Mouse (Mus musculus): ENCODE results near the gene Nkx1-2. TPM values are rescaled to one million over a fixed set of nuclear protein-coding genes. Genes with fewer than 3 reads are reported as not detected.

Gene Nkx1-2
- polyA plus RNA-seq, 1 experiment from 2014 or later, result not detected

GRCm38 (mm10) chr7:132610468-132611318 is 11.3 kb upstream of the Nkx1-2 start, which contains the start of gene Lhpp:
TSS of gene Lhpp (plus strand) at chr7:132610638.
- ATAC-seq (peak; percentile 93), DNase-seq (ENCODE audit: low spot score) (peak; percentile 81)
- Histone ChIP-seq H3K4me2 (ENCODE audit: low read length) (peak within 1 kb of the TSS; percentile 65), H3K36me3 (ENCODE audit: control insufficient read depth, insufficient read depth, low read length) (no peaks in the 10 kb centered on the region), H3K9me3 (replicated peaks; ENCODE audit: control insufficient read depth, low read length) (no peaks in the 10 kb centered on the region), H3K27ac (ENCODE audit: low read depth, low read length) (no peak within 1 kb of the TSS), H3K9ac (ENCODE audit: low read length) (peak within 1 kb of the TSS; percentile 55), H3K4me3 (ENCODE audit: low read depth, low read length) (peak within 1 kb of the TSS; percentile 43), H3K4me1 (ENCODE audit: control insufficient read depth, insufficient read depth, low read length) (peaks cover 3% of the 10 kb centered on the region; the same call in 1 of the 2 replicates), H3K27me3 (replicated peaks; ENCODE audit: control insufficient read depth, insufficient read depth, low read length) (no peaks in the 10 kb centered on the region)
- 9% methylated on average over 44 of the region's 44 CpGs for WGBS

GRCm38 (mm10) chr7:132608316-132609020 is 9.0 kb upstream of the Nkx1-2 start:
- Histone ChIP-seq H3K27ac (ENCODE audit: low read depth, low read length) (no peak overlapping the region), H3K9ac (ENCODE audit: low read length) (no peak overlapping the region), H3K36me3 (ENCODE audit: control insufficient read depth, insufficient read depth, low read length) (no peaks in the 10 kb centered on the region), H3K4me3 (ENCODE audit: low read depth, low read length) (no peak overlapping the region), H3K9me3 (replicated peaks; ENCODE audit: control insufficient read depth, low read length) (no peaks in the 10 kb centered on the region), H3K27me3 (replicated peaks; ENCODE audit: control insufficient read depth, insufficient read depth, low read length) (peaks cover 7% of the 10 kb centered on the region; the same call in 1 of the 2 replicates), H3K4me2 (ENCODE audit: low read length) (no peak overlapping the region), H3K4me1 (ENCODE audit: control insufficient read depth, insufficient read depth, low read length) (peaks cover 3% of the 10 kb centered on the region; the same call in 1 of the 2 replicates)
- ATAC-seq (no peak), DNase-seq (ENCODE audit: low spot score) (no peak)
- WGBS, result 93% methylated on average over 4 of the region's 4 CpGs

- H3K4me3 ChIP-seq (ENCODE audit: low read depth, low read length), result no peak overlapping the region
- 65% methylated on average over 5 of the region's 5 CpGs for WGBS
- no peak for DNase-seq (ENCODE audit: low spot score)
- no peak overlapping the region for H3K27ac ChIP-seq (ENCODE audit: low read depth, low read length)
- H3K4me1 ChIP-seq (ENCODE audit: control insufficient read depth, insufficient read depth, low read length), result peaks cover 3% of the 10 kb centered on the region; the same call in 1 of the 2 replicates
- no peaks in the 10 kb centered on the region for H3K9me3 ChIP-seq (replicated peaks; ENCODE audit: control insufficient read depth, low read length)
- no peaks in the 10 kb centered on the region for H3K36me3 ChIP-seq (ENCODE audit: control insufficient read depth, insufficient read depth, low read length)
- no peak for ATAC-seq
- no peak overlapping the region for H3K9ac ChIP-seq (ENCODE audit: low read length)
- peaks cover 20% of the 10 kb centered on the region for H3K27me3 ChIP-seq (replicated peaks; ENCODE audit: control insufficient read depth, insufficient read depth, low read length)
- no peak overlapping the region for H3K4me2 ChIP-seq (ENCODE audit: low read length)
Measured at GRCm38 (mm10) chr7:132605689-132606088, 6.3 kb upstream of the Nkx1-2 start.

GRCm38 (mm10) chr7:132604720-132605119 is 5.3 kb upstream of the Nkx1-2 start:
- WGBS, result 83% methylated on average over 4 of the region's 4 CpGs
- Histone ChIP-seq H3K36me3 (ENCODE audit: control insufficient read depth, insufficient read depth, low read length) (no peaks in the 10 kb centered on the region), H3K4me3 (ENCODE audit: low read depth, low read length) (no peak overlapping the region), H3K4me1 (ENCODE audit: control insufficient read depth, insufficient read depth, low read length) (0 out of 2 replicates have a peak, but pooled peaks cover 3% of the 10 kb centered on the region), H3K9ac (ENCODE audit: low read length) (no peak overlapping the region), H3K27me3 (replicated peaks; ENCODE audit: control insufficient read depth, insufficient read depth, low read length) (peaks cover 30% of the 10 kb centered on the region), H3K9me3 (replicated peaks; ENCODE audit: control insufficient read depth, low read length) (no peaks in the 10 kb centered on the region), H3K4me2 (ENCODE audit: low read length) (no peak overlapping the region), H3K27ac (ENCODE audit: low read depth, low read length) (no peak overlapping the region)
- no peak for DNase-seq (ENCODE audit: low spot score)
- ATAC-seq, result no peak

- peaks cover 12% of the 10 kb centered on the region; the same call in 1 of the 2 replicates for H3K4me1 ChIP-seq (ENCODE audit: control insufficient read depth, insufficient read depth, low read length)
- no peak overlapping the region for H3K4me2 ChIP-seq (ENCODE audit: low read length)
- 8% methylated on average over 8 of the region's 8 CpGs for WGBS
- no peak for ATAC-seq
- no peaks in the 10 kb centered on the region for H3K9me3 ChIP-seq (replicated peaks; ENCODE audit: control insufficient read depth, low read length)
- no peak overlapping the region for H3K4me3 ChIP-seq (ENCODE audit: low read depth, low read length)
- peaks cover 68% of the 10 kb centered on the region for H3K27me3 ChIP-seq (replicated peaks; ENCODE audit: control insufficient read depth, insufficient read depth, low read length)
- no peak for DNase-seq (ENCODE audit: low spot score)
- H3K36me3 ChIP-seq (ENCODE audit: control insufficient read depth, insufficient read depth, low read length), result no peaks in the 10 kb centered on the region
- H3K27ac ChIP-seq (ENCODE audit: low read depth, low read length), result no peak overlapping the region
- H3K9ac ChIP-seq (ENCODE audit: low read length), result no peak overlapping the region
Measured at GRCm38 (mm10) chr7:132600926-132601325, 1.5 kb upstream of the Nkx1-2 start.

GRCm38 (mm10) chr7:132600026-132600425 is 589 bp upstream of the Nkx1-2 start:
- Histone ChIP-seq H3K27me3 (replicated peaks; ENCODE audit: control insufficient read depth, insufficient read depth, low read length) (peaks cover 75% of the 10 kb centered on the region), H3K9ac (ENCODE audit: low read length) (no peak overlapping the region; the same call in 1 of the 2 replicates), H3K4me2 (ENCODE audit: low read length) (peak overlapping the region; percentile 49), H3K36me3 (ENCODE audit: control insufficient read depth, insufficient read depth, low read length) (no peaks in the 10 kb centered on the region), H3K9me3 (replicated peaks; ENCODE audit: control insufficient read depth, low read length) (no peaks in the 10 kb centered on the region), H3K4me1 (ENCODE audit: control insufficient read depth, insufficient read depth, low read length) (peaks cover 12% of the 10 kb centered on the region; the same call in 1 of the 2 replicates), H3K4me3 (ENCODE audit: low read depth, low read length) (peak overlapping the region; percentile 27), H3K27ac (ENCODE audit: low read depth, low read length) (no peak overlapping the region)
- WGBS, result 1% methylated on average over 8 of the region's 9 CpGs
- ATAC-seq (no peak), DNase-seq (ENCODE audit: low spot score) (no peak)

GRCm38 (mm10) chr7:132597251-132598041 is 2.0 kb downstream of the Nkx1-2 start:
- peak overlapping the region; percentile 26; the same call in 1 of the 2 replicates for H3K9ac ChIP-seq (ENCODE audit: low read length)
- H3K27ac ChIP-seq (ENCODE audit: low read depth, low read length), result no peak overlapping the region

GRCm38 (mm10) chr7:132596557-132597250 is 2.7 kb downstream of the Nkx1-2 start:
- no peak for DNase-seq (ENCODE audit: low spot score)
- no peak for ATAC-seq
- peak overlapping the region; percentile 66 for H3K4me2 ChIP-seq (ENCODE audit: low read length)
- peak overlapping the region; percentile 33 for H3K4me3 ChIP-seq (ENCODE audit: low read depth, low read length)
- H3K9me3 ChIP-seq (replicated peaks; ENCODE audit: control insufficient read depth, low read length), result no peaks in the 10 kb centered on the region
- H3K27ac ChIP-seq (ENCODE audit: low read depth, low read length), result no peak overlapping the region
- peaks cover 12% of the 10 kb centered on the region; the same call in 1 of the 2 replicates for H3K4me1 ChIP-seq (ENCODE audit: control insufficient read depth, insufficient read depth, low read length)
- peaks cover 64% of the 10 kb centered on the region for H3K27me3 ChIP-seq (replicated peaks; ENCODE audit: control insufficient read depth, insufficient read depth, low read length)
- H3K36me3 ChIP-seq (ENCODE audit: control insufficient read depth, insufficient read depth, low read length), result no peaks in the 10 kb centered on the region
- 4% methylated on average over 26 of the region's 26 CpGs for WGBS
- H3K9ac ChIP-seq (ENCODE audit: low read length), result no peak overlapping the region

More at GRCm38 (mm10) chr7:132597251-132598041, 2.0 kb downstream of the Nkx1-2 start:
- under 1% methylated on average over 52 of the region's 60 CpGs for WGBS
- peak overlapping the region; percentile 66 for H3K4me2 ChIP-seq (ENCODE audit: low read length)
- peaks cover 64% of the 10 kb centered on the region for H3K27me3 ChIP-seq (replicated peaks; ENCODE audit: control insufficient read depth, insufficient read depth, low read length)
- H3K4me3 ChIP-seq (ENCODE audit: low read depth, low read length), result peak overlapping the region; percentile 33
- ATAC-seq (no peak), DNase-seq (ENCODE audit: low spot score) (peak; percentile 57)
- H3K9me3 ChIP-seq (replicated peaks; ENCODE audit: control insufficient read depth, low read length), result no peaks in the 10 kb centered on the region
- H3K36me3 ChIP-seq (ENCODE audit: control insufficient read depth, insufficient read depth, low read length), result no peaks in the 10 kb centered on the region
- H3K4me1 ChIP-seq (ENCODE audit: control insufficient read depth, insufficient read depth, low read length), result peaks cover 12% of the 10 kb centered on the region; the same call in 1 of the 2 replicates
